Mouse (Mus musculus) thymus, adult 18-20 months (tissue): ENCODE data around the gene Ptpn20.

Source experiments
- DNase-seq, 2 experiments: peaks; one replicate each; pipeline ENCODE4 v3.0.0; 2022; ENCODE audit warnings: mixed read lengths in 2 of 2

Gene Ptpn20

GRCm38 (mm10) chr14:33588951-33589350 lies at the start of gene Ptpn20:
Gene Ptpn20 (plus strand): TSS chr14:33589207.
- DNase-seq: no peak

- no peak for DNase-seq
Observed at GRCm38 (mm10) chr14:33539559-33540167, 49.3 kb upstream of the Ptpn20 start.

- no peak for DNase-seq
Observed at GRCm38 (mm10) chr14:33545565-33546143, 43.4 kb upstream of the Ptpn20 start.

- DNase-seq: no peak
Observed at GRCm38 (mm10) chr14:33548650-33549049, 40.4 kb upstream of the Ptpn20 start.

GRCm38 (mm10) chr14:33549856-33550255 lies 39.2 kb upstream of the Ptpn20 start:
- no peak for DNase-seq

- no peak for DNase-seq
Observed at GRCm38 (mm10) chr14:33570737-33571136, 18.3 kb upstream of the Ptpn20 start.

- DNase-seq: no peak
Observed at GRCm38 (mm10) chr14:33573643-33574042, 15.4 kb upstream of the Ptpn20 start.

GRCm38 (mm10) chr14:33579771-33580484 lies 9.1 kb upstream of the Ptpn20 start:
- DNase-seq: no peak

- no peak for DNase-seq
Observed at GRCm38 (mm10) chr14:33598376-33599130, 9.5 kb downstream of the Ptpn20 start.

- DNase-seq: no peak
Observed at GRCm38 (mm10) chr14:33607431-33607830, 18.4 kb downstream of the Ptpn20 start.

- DNase-seq: no peak
Observed at GRCm38 (mm10) chr14:33625036-33625435, 36.0 kb downstream of the Ptpn20 start.

GRCm38 (mm10) chr14:33632790-33633372 lies 43.9 kb downstream of the Ptpn20 start:
- no peak for DNase-seq

GRCm38 (mm10) chr14:33634354-33634753 lies 45.3 kb downstream of the Ptpn20 start:
- DNase-seq: no peak

GRCm38 (mm10) chr14:33634774-33635173 lies 45.8 kb downstream of the Ptpn20 start:
- DNase-seq: no peak

GRCm38 (mm10) chr14:33639357-33639756 lies 50.4 kb downstream of the Ptpn20 start:
- no peak for DNase-seq

- no peak for DNase-seq
Observed at GRCm38 (mm10) chr14:33650721-33651120, 61.7 kb downstream of the Ptpn20 start.

- DNase-seq: no peak
Observed at GRCm38 (mm10) chr14:33657471-33657901, 68.5 kb downstream of the Ptpn20 start.

- DNase-seq: no peak
Observed at GRCm38 (mm10) chr14:33658331-33658730, 69.3 kb downstream of the Ptpn20 start.

- DNase-seq: no peak
Observed at GRCm38 (mm10) chr14:33662080-33662479, 73.1 kb downstream of the Ptpn20 start.

- no peak for DNase-seq
Observed at GRCm38 (mm10) chr14:33666301-33666700, 77.3 kb downstream of the Ptpn20 start.

- DNase-seq: no peak
Observed at GRCm38 (mm10) chr14:33669891-33670290, 80.9 kb downstream of the Ptpn20 start.

- DNase-seq: no peak
Observed at GRCm38 (mm10) chr14:33673350-33674087, 84.5 kb downstream of the Ptpn20 start.
